Mouse (Mus musculus) megakaryocyte, adult 5-6 weeks (primary cell): ENCODE data around the gene Atp5j. TPM values are rescaled to one million over a fixed set of nuclear protein-coding genes. Genes with fewer than 3 reads are reported as not detected.

Experiments used
- ATAC-seq: 2 replicates; pipeline ENCODE4 v1.8.0; 2016; ENCODE audit warnings: mild to moderate bottlenecking, inconsistent platforms; ENCODE audit not compliant: poor library complexity, severe bottlenecking
- total RNA-seq, 2 experiments: library from RNA; stranded (forward) in 1 of 2; stranded (reverse) in 1 of 2; fragments of 153-499, 151-499 nt in 1 of 2; fragments of 221-1000, 200-1000 nt in 1 of 2; gene quantifications; 2 replicates each; pipeline versions ENCODE4 v1.2.3 to v1.2.4; 2015 to 2017

The Atp5j gene
- total RNA-seq, 2 experiments from 2014 or later: 210 to 340 TPM

DNA sequence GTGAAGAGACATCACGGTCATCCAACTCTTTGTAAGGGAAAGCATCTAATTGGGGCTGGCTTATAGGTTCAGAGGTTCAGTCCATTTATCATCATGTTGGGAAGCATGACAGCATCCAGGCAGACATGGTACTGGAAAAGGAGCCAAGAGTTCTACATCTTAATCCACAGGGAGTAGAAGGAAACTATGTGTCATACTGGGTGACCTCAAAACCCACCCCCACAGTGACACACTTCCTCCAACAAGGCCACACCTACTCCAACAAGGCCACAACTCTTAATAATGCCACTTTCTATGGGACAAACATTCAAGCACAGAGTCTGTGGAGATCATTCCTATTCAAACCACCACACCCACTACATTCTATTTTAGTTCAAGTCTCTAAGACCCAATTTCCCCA lies 25.2 kb downstream of the Atp5j start:
- ATAC-seq: no peak

DNA sequence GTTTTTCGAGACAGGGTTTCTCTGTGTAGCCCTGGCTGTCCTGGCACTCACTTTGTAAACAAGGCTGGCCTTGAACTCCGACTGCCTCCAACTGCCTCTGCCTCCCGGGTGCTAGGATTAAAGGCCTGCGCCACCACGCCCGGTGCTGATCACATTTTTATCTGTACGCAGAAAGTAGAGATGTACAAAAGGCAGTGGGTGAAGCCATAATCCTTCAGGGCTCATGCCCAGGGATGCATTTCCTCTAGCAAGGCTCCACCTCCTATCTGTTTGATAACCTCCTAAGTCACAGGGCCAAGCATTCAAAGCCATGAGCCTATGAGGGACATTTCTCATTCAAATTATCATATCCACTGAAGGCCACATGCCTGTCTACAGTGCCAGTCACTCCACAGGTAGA lies 27.6 kb downstream of the Atp5j start:
- ATAC-seq: no peak

DNA sequence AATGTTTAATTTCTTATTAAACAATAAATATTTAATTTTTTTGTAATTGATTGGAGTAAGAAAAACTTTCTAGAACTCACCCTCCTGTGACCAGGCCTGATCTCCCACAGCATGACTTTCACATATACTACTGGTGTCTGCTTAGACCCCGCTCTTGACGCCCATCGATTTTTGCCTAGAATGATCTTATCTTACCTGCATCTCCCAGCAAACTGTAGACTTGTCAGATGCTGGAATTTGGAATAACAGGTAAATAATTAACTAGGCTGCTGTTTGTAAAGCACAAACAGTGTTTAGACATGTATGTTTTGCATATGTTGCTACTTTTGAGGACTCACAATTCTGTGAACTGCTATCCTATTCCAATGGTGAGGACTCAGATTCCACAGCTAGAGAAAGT lies 29.2 kb downstream of the Atp5j start:
- no peak for ATAC-seq

DNA sequence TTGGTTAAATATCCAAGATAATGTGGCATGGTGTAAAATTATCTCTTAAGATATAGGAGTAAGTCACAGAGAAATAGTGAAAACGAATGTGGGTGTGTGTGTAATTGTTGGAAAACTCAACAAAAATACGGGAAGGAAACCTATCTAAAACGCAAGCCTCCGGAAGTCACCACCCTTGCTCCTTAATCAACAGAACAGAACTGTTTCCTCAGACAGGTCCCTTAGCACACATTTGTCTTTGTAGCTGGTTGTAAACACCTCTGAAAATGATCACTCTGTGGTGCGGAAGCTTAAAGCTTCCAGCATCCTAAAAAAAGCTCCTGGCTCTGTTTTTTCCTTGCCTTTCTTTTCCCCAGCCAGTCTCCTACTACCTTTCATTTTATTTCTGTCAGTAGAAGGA lies 30.6 kb downstream of the Atp5j start:
- peak; percentile 21; the same call in 1 of the 2 replicates for ATAC-seq

DNA sequence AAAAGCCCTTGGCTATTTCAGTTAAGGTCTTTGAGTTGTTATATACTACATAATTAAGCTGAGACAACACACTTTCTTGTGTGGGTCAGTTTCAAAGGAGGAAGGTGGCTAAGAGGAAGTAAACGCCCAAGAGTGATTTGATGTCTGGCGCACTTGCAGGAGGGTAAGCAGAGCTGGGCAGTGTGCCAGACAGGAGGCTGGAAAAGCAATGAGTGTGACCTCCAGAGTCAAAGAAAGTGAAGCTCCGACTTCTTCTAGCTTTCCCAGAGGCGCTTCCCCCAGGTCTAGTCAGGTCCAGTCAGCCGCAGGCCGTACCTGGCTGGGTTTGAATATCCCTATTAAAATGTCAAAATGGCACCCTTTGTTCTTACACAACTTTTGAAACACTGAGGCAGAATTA lies 33.2 kb downstream of the Atp5j start:
- ATAC-seq: peak; percentile 93

DNA sequence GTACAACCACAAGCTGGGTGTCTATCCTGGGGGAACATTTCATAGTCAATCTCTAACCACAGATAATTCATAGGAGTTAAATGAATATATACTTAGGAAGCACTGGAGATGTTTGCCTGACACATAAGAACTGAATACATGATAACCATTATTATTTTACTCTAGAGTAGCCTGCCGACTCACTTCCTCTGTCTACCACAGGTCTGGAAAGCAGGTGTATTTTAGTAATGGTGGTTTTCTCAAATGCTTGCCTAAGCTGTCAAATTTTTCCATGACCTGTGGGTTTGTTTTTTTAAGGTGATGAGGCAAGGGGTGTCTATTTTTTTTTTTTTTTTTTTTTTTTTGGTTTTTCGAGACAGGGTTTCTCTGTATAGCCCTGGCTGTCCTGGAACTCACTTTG lies 35.4 kb downstream of the Atp5j start:
- ATAC-seq: no peak

DNA sequence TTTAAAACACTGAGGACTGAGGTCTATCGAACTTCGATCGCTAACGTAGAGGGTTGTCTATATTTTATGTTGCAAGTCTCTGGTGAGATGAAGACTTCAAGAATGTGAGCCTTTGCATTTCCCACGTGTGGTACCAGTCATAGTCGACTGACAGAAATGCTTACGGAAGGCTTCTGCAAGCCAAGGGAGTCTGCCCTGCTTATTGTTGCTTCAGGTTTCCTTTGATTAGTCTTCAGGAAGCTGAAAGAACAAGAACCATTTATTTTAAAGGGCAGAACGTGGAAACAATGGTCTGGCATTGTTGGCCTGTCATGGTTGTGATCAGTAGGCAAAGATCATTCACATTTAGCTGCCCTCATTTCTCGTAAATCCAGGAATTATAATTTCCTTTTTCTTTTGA lies 38.7 kb downstream of the Atp5j start:
- ATAC-seq: no peak

DNA sequence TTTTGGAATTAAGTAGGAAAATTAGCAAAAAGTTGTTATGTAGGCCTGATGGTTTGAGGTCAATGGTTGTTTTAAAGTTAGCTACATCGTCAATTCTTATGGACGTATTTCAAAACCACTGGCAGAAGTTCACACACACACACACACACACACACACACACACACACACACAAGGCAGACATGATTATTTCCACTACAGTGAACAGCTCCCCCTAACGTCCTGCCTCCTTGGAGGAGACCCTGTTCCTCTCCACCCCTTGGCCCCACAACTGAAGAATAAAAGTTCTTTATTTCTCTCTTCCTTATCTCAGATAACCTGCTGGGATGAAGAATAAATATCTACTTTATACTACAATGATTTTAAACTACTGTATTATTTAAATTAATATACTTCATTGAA lies 40.1 kb downstream of the Atp5j start:
- no peak for ATAC-seq

DNA sequence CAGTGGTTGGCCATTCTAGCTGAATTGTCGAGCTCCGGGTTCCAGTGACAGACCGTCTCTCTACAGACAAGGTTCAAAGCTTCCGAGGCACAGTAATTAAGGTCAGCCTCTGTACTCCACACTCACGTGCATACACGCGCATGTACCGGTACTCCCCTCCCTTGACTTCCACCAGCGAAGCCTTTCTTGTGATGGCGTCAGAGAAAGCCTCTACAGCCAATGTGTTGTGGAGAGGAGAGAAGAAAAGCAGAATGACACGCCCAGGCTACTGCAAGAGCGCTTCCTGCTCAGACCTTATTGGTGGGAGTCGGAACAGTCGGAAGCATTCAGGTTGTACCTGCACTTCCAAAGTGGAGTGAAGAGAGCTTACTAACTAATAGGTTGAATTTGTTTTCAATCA lies 42.0 kb downstream of the Atp5j start:
- ATAC-seq: no peak

DNA sequence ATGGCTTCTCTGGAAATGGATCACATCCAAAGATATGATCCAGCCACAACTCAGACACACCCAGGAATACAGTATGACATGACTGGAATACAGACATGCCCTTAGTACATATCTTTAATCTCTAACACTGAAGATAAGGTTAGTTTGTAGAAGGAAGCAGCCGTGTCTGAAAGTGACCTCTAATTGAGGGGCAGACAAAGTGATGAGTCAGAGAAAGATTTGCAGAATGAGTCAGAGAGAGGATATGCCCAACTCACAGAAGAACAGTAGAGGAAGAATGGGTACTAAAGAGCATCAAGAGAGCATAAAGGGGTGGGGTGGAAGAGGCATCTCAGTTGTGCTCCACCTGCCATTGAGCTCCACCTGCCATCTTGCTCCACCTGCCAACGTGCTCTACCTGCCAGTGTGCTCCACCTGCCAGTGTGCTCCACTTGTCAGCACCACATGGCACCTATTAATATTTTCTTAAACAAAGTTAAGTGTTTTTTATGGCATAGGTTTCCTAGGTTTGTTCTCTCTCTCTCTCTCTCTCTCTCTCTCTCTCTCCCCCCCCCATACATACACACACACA lies 44.7 kb downstream of the Atp5j start:
- no peak for ATAC-seq

DNA sequence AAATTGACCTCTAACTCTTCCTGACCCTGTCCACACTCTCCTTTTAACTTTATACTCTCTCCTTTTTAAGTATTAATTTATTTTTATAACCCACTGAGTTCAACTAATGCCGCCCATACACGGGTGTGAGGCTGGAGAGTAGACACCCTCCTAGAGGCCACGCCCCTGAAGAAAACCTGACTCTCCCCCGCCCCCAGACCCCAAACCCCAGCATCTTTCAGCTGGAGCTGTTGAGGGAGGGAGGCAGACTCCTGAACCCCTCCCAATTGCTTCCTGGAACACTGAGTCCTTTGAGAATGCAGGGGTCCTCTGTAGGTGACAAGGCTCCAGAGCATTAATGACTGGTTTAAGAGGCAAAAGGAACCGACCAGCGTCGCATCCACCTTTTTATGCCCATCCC lies 50.5 kb downstream of the Atp5j start:
- no peak for ATAC-seq

DNA sequence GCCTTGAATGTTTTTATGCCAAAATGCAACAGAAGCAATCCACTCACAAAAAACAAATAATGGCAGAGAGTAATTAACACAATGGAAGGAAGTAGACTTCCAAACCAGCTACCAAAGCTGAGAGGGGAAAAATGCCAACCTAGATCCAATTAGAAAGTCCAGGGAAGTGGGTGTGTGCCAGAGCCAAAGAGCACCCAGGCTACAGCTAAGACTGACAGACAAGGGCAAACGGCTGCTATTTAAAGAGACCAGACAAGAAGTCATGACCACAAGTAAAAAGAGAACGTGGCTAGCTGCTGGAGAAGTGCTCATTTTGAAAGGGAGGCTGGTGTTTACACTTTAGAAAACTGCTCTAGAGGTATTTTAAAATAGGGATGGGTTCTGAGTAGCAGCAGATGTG lies 52.1 kb downstream of the Atp5j start:
- ATAC-seq: no peak

DNA sequence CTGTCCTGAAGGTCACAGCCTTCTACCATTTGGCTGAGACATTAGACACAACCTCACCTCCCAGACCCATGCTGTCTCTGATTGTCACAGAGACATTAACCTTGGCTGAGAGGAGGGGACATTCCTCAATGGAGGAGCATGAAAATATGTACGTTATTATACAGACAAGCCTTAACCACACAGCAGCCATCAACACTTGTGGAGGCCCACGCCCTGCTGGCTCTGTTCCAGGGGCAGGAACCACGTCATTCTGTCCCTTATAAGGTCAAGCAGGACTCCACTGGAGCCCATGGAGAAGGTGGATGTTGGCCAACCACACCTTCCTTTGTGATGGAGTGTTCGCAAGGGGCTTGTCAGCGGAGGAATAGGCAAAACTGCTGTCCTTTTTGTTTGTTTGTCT lies 55.7 kb downstream of the Atp5j start:
- no peak for ATAC-seq

DNA sequence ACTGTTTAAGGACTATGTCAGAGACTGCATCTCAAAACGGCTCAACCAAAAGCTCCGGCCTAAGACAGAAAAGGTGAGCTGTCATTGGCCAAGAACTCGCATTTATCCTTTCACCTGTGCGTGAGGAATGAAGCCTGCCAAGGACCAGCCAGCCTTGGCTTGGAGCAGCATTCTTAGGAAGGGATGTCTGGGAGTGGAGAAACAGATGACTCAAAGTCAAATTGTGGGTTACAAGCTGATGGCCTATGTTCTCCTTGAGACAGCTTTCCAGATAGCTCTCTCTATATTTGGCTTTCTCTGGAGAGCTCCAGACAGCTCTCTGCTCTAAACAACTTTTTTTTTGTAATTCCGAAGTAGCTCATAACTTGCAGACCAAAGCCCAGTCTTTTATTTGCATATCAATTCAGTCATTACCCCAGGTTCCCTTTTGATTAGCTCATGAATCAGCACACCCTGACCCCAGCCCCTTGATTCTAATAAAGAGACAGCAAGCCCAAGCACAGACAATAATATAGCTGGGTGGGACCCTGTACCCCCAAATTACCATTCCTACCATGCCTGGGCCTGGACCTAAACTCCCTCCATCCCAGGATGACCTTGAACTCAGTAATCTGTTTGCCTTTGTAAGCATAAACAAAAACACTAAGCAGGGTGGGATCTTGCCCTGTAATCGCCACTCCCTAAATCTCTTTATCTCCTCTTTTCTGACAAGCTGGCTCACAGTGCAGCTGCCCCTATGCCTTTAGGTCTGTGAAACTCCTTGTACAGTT lies 56.4 kb downstream of the Atp5j start:
- no peak for ATAC-seq

DNA sequence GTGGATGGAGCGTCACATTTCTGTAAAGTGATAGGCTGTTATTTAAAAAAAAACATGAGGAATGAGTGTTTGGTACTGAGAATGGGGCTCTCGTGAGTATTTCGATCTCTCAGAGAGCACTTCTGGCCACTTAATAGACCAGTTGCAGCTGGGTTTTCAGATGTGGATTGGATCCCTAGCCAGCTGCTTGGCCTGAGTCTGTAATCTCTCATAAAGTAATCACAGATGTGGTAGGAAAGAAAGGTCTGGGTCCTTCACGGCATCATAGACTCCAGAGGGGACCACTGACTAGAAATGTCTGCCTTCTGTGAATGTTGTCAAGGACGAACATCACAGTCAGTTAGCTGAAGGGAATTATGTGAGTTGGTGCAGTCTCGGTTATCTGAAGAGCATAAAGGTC lies 57.0 kb downstream of the Atp5j start:
- no peak for ATAC-seq

Other genes starting within 250 kb of the Atp5j start
- 26.1 and 29.2 TPM in 2 replicates for gene Mrpl39, start 99.9 kb downstream of the Atp5j start, total RNA-seq (2015)
- gene Mrpl39, start 99.9 kb downstream of the Atp5j start, total RNA-seq (2017): 37.8 and 41.1 TPM in 2 replicates
- 0.04 TPM in 1 of 2 replicates, not detected in the other for gene Jam2, start 61.5 kb downstream of the Atp5j start, total RNA-seq (2015)
- not detected in 2 replicates for gene Jam2, start 61.5 kb downstream of the Atp5j start, total RNA-seq (2017)
- gene Gabpa, start 700 bp downstream of the Atp5j start, total RNA-seq (2015): 65.5 and 73.3 TPM in 2 replicates
- 75.7 and 80.7 TPM in 2 replicates for gene Gabpa, start 700 bp downstream of the Atp5j start, total RNA-seq (2017)